Mouse (Mus musculus) lung, embryonic 16.5 days (tissue): ENCODE measurements around the gene Wdhd1. TPM values are rescaled to one million over a fixed set of nuclear protein-coding genes. Genes with fewer than 3 reads are reported as not detected.

Source experiments
- ATAC-seq: fragments of 200-750 bp; cut with Nextera tagmentation; 2 replicates; pipeline ENCODE4 v1.8.0; 2017; ENCODE audit warnings: low read depth, mild to moderate bottlenecking, moderate library complexity
- H3K27ac ChIP-seq: fragments of 300-500 bp; sonication (generic); 2 replicates; pipeline ENCODE4 v1.5.1; 2014; ENCODE audit warnings: mild to moderate bottlenecking, control low read depth, low read length
- H3K27me3 ChIP-seq: fragments of 300-500 bp; sonication (generic); 2 replicates; pipeline ENCODE4 v1.6.1; 2014; ENCODE audit warnings: low read depth, low read length, mixed read lengths; ENCODE audit not compliant: control insufficient read depth, insufficient read depth
- H3K36me3 ChIP-seq: fragments of 300-500 bp; sonication (generic); 2 replicates; pipeline ENCODE4 v1.6.1; 2014; ENCODE audit warnings: low read length; ENCODE audit not compliant: control insufficient read depth, insufficient read depth
- H3K4me1 ChIP-seq: fragments of 300-500 bp; sonication (generic); replicated peaks from 2 replicates; pipeline ENCODE4 v1.6.1; 2014; ENCODE audit warnings: low read length, mixed read lengths; ENCODE audit not compliant: control insufficient read depth, insufficient read depth
- H3K4me2 ChIP-seq: fragments of 300-500 bp; sonication (generic); 2 replicates; pipeline ENCODE4 v1.6.1; 2014; ENCODE audit warnings: low read depth, low read length, control low read depth
- H3K4me3 ChIP-seq: fragments of 300-500 bp; sonication (generic); 2 replicates; pipeline ENCODE4 v1.5.1; 2014; ENCODE audit warnings: mild to moderate bottlenecking, low read length, control low read depth
- H3K9ac ChIP-seq: fragments of 300-500 bp; sonication (generic); 2 replicates; pipeline ENCODE4 v1.6.1; 2014; ENCODE audit warnings: low read length, control low read depth
- H3K9me3 ChIP-seq: fragments of 300-500 bp; sonication (generic); 2 replicates; pipeline ENCODE4 v1.6.1; 2016; ENCODE audit warnings: low read length; ENCODE audit not compliant: control insufficient read depth
- WGBS: fragments of 180-500 bp; shearing (Covaris S2); extraction: QIAGEN DNeasy Blood & Tissue Kit; methylation state at CpG from one replicate; pipeline ENCODE4 v1.1.7; 2014; 5-methylcytosine and 5-hydroxymethylcytosine counted together
- polyA plus RNA-seq: library from polyadenylated mRNA; unstranded; fragments of >200 nt; fragmentation: Nextera tagmentation; extraction: Ambion mirVana; gene quantifications from 2 replicates; pipeline ENCODE4 v1.2.1, GENCODE M21; 2015

Gene Wdhd1
- polyA plus RNA-seq, 1 experiment from 2014 or later: 32.9 TPM

GRCm38 (mm10) chr14:47234526-47235250 lies 42.0 kb downstream of the Wdhd1 start:
- no peaks in the 10 kb centered on the region for H3K4me1 ChIP-seq
- H3K36me3 ChIP-seq: no peaks in the 10 kb centered on the region
- ATAC-seq: no peak
- no peak overlapping the region for H3K27ac ChIP-seq
- H3K4me3 ChIP-seq: no peak overlapping the region
- 69% methylated on average over 5 of the region's 5 CpGs for WGBS
- H3K9ac ChIP-seq: no peak overlapping the region
- H3K9me3 ChIP-seq: no peaks in the 10 kb centered on the region
- no peaks in the 10 kb centered on the region for H3K27me3 ChIP-seq
- no peak overlapping the region for H3K4me2 ChIP-seq

- no peak overlapping the region for H3K4me3 ChIP-seq
- H3K27ac ChIP-seq: no peak overlapping the region
- no peak overlapping the region for H3K9ac ChIP-seq
- H3K4me1 ChIP-seq: no peaks in the 10 kb centered on the region
- WGBS: 85% methylated on average over 3 of the region's 3 CpGs
- no peak for ATAC-seq
- no peaks in the 10 kb centered on the region for H3K36me3 ChIP-seq
- H3K27me3 ChIP-seq: no peaks in the 10 kb centered on the region
- H3K9me3 ChIP-seq: no peaks in the 10 kb centered on the region
- no peak overlapping the region for H3K4me2 ChIP-seq
Observed at GRCm38 (mm10) chr14:47234032-47234431, 42.6 kb downstream of the Wdhd1 start.

GRCm38 (mm10) chr14:47233602-47234001 lies 43.1 kb downstream of the Wdhd1 start:
- Histone ChIP-seq H3K36me3 (no peaks in the 10 kb centered on the region), H3K4me1 (no peaks in the 10 kb centered on the region), H3K27ac (no peak overlapping the region), H3K9ac (no peak overlapping the region), H3K27me3 (no peaks in the 10 kb centered on the region), H3K4me2 (no peak overlapping the region), H3K4me3 (no peak overlapping the region), H3K9me3 (no peaks in the 10 kb centered on the region)
- 43% methylated on average over 2 of the region's 2 CpGs for WGBS
- ATAC-seq: no peak

GRCm38 (mm10) chr14:47229796-47230376 lies 46.8 kb downstream of the Wdhd1 start:
- 63% methylated on average over 11 of the region's 11 CpGs for WGBS
- no peak for ATAC-seq
- no peaks in the 10 kb centered on the region for H3K9me3 ChIP-seq
- H3K36me3 ChIP-seq: no peaks in the 10 kb centered on the region
- H3K4me3 ChIP-seq: no peak overlapping the region
- no peak overlapping the region for H3K9ac ChIP-seq
- no peak overlapping the region for H3K4me2 ChIP-seq
- H3K4me1 ChIP-seq: no peaks in the 10 kb centered on the region
- no peak overlapping the region for H3K27ac ChIP-seq
- H3K27me3 ChIP-seq: no peaks in the 10 kb centered on the region

GRCm38 (mm10) chr14:47225931-47226330 lies 50.7 kb downstream of the Wdhd1 start:
- H3K27me3 ChIP-seq: no peaks in the 10 kb centered on the region
- H3K36me3 ChIP-seq: no peaks in the 10 kb centered on the region
- H3K27ac ChIP-seq: no peak overlapping the region
- H3K9ac ChIP-seq: no peak overlapping the region
- H3K9me3 ChIP-seq: no peaks in the 10 kb centered on the region
- H3K4me3 ChIP-seq: no peak overlapping the region
- no peak for ATAC-seq
- no peaks in the 10 kb centered on the region for H3K4me1 ChIP-seq
- WGBS: 88% methylated on average over 8 of the region's 8 CpGs
- no peak overlapping the region for H3K4me2 ChIP-seq

- Histone ChIP-seq H3K4me2 (no peak overlapping the region), H3K27me3 (no peaks in the 10 kb centered on the region), H3K9me3 (no peaks in the 10 kb centered on the region), H3K9ac (no peak overlapping the region), H3K4me1 (no peaks in the 10 kb centered on the region), H3K27ac (no peak overlapping the region), H3K4me3 (no peak overlapping the region), H3K36me3 (no peaks in the 10 kb centered on the region)
- 71% methylated on average over 10 of the region's 10 CpGs for WGBS
- ATAC-seq: no peak
Observed at GRCm38 (mm10) chr14:47224476-47225325, 52.0 kb downstream of the Wdhd1 start.

- Histone ChIP-seq H3K9me3 (no peaks in the 10 kb centered on the region), H3K4me3 (no peak overlapping the region), H3K4me2 (no peak overlapping the region), H3K36me3 (no peaks in the 10 kb centered on the region), H3K27me3 (no peaks in the 10 kb centered on the region), H3K9ac (no peak overlapping the region), H3K4me1 (no peaks in the 10 kb centered on the region), H3K27ac (no peak overlapping the region)
- no peak for ATAC-seq
- 53% methylated on average over 11 of the region's 11 CpGs for WGBS
Observed at GRCm38 (mm10) chr14:47222631-47223450, 53.8 kb downstream of the Wdhd1 start.

GRCm38 (mm10) chr14:47221567-47221966 lies 55.1 kb downstream of the Wdhd1 start:
- Histone ChIP-seq H3K9me3 (no peaks in the 10 kb centered on the region), H3K9ac (no peak overlapping the region), H3K4me3 (no peak overlapping the region), H3K27ac (no peak overlapping the region), H3K27me3 (no peaks in the 10 kb centered on the region), H3K4me2 (no peak overlapping the region), H3K36me3 (no peaks in the 10 kb centered on the region), H3K4me1 (no peaks in the 10 kb centered on the region)
- ATAC-seq: no peak
- 79% methylated on average over 11 of the region's 11 CpGs for WGBS
